Mouse (Mus musculus): Measurements from ENCODE around the gene Col6a2. TPM values are rescaled to one million over a fixed set of nuclear protein-coding genes. Genes with fewer than 3 reads are reported as not detected.

Col6a2 gene
- polyA plus RNA-seq, 1 experiment: 6.2 TPM

DNA sequence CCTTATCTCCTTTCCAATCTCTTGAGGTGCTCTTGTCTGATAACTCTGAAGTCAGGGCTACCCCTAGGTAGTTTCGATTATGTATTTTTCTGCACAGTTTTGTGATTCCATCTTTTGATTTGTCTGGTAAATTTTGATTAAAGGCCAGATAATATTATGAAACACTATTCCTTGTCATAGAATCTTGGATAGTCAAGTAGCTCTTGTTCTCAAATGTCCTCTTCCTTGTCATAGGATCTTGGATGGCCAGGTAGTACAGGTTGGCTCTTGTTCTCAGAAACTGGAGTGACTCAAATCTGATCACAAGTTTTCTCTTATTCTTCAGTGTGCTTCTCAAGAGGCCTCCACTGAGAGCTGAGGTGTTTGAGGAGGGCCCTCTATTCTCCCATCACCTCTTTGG, 7.2 kb upstream of the Col6a2 start:
- Histone ChIP-seq H3K27ac (ENCODE audit: control insufficient read depth, insufficient read depth, low read depth, low read length, poor library complexity) (no peak overlapping the region), H3K4me1 (ENCODE audit: control insufficient read depth, insufficient read depth, low read length) (no peaks in the 10 kb centered on the region), H3K4me3 (replicated peaks; ENCODE audit: control insufficient read depth, low read depth, low read length) (no peak overlapping the region)
- WGBS: 43% methylated on average over 1 of the region's 1 CpGs
- TF ChIP-seq POLR2A (IDR thresholded peaks at IDR 0.05; ENCODE audit: borderline replicate concordance, control insufficient read depth, low read depth, low read length) (no peak), CTCF (IDR thresholded peaks at IDR 0.05; ENCODE audit: control insufficient read depth, insufficient read depth, low read length) (no peak)

DNA sequence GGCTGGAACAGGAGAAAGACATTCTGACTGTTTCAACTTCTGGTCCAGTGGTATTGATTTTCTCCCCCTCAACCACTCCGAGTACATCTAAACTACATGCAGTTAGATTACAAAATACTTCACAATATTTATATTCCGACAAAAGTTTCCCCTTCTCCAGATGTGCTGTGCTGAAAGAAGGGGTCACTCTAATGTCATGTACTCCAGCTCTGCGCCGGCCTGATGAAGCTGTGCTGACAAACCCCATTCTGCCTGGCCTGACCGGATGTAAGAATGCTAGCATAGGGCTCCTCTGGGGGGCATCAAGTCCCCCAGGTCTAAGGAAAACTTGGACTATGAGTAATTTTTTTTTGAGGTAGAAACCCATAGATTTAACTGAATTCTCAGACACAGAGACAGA, 4.3 kb upstream of the Col6a2 start:
- H3K4me3 ChIP-seq (replicated peaks; ENCODE audit: control insufficient read depth, low read depth, low read length): no peak overlapping the region
- 82% methylated on average over 5 of the region's 5 CpGs for WGBS
- TF ChIP-seq CTCF (IDR thresholded peaks at IDR 0.05; ENCODE audit: control insufficient read depth, insufficient read depth, low read length) (no peak), POLR2A (IDR thresholded peaks at IDR 0.05; ENCODE audit: borderline replicate concordance, control insufficient read depth, low read depth, low read length) (no peak)
- no peak overlapping the region for H3K27ac ChIP-seq (ENCODE audit: control insufficient read depth, insufficient read depth, low read depth, low read length, poor library complexity)
- no peaks in the 10 kb centered on the region for H3K4me1 ChIP-seq (ENCODE audit: control insufficient read depth, insufficient read depth, low read length)

DNA sequence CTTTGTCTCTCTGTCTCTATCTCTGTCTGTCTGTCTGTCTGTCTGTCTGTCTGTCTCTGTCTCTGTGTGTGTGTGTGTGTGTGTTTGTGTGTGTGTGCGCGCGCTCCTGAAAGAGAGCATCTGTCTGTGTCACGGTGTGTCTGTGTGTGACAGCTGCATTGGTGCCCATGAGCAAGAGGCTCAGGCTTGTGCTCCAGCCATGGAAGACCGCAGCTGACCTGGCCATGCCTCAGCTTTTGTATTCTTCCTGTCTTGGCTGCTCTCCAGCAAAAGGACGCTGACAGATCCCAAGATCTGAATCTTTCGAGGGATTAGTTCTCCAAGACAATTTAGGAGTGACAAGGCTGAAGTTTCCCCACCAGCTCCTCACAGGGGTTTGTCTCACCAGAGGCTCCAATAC, 1.5 kb upstream of the Col6a2 start:
- Histone ChIP-seq H3K4me3 (replicated peaks; ENCODE audit: control insufficient read depth, low read depth, low read length) (no peak overlapping the region), H3K27ac (ENCODE audit: control insufficient read depth, insufficient read depth, low read depth, low read length, poor library complexity) (no peak overlapping the region), H3K4me1 (ENCODE audit: control insufficient read depth, insufficient read depth, low read length) (no peaks in the 10 kb centered on the region)
- 76% methylated on average over 7 of the region's 7 CpGs for WGBS
- no peak for TF ChIP-seq POLR2A (IDR thresholded peaks at IDR 0.05; ENCODE audit: borderline replicate concordance, control insufficient read depth, low read depth, low read length)
- TF ChIP-seq CTCF (IDR thresholded peaks at IDR 0.05; ENCODE audit: control insufficient read depth, insufficient read depth, low read length): no peak

DNA sequence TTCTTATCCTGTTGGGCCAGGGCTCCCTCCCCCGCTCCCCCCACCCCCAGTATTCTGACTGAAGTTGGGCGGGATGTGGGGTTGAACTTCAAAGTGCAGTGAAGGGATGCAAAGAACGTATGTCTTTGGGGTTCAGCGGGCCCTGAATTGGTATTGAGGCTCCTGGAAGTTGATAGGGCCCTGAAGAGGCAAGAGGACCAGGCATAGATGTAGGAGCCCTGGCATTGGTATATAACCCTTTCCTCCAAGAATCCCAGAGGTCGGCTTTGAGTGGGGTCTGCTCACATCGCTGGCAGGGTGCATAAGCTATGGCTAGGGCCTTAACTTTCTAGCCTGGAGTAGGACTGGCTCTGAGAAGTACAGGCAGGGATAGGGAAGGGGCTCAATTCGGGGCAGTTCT, 304 bp upstream of the Col6a2 start:
- H3K4me1 ChIP-seq (ENCODE audit: control insufficient read depth, insufficient read depth, low read length): no peaks in the 10 kb centered on the region
- 26% methylated on average over 7 of the region's 7 CpGs for WGBS
- no peak overlapping the region for H3K4me3 ChIP-seq (replicated peaks; ENCODE audit: control insufficient read depth, low read depth, low read length)
- H3K27ac ChIP-seq (ENCODE audit: control insufficient read depth, insufficient read depth, low read depth, low read length, poor library complexity): no peak overlapping the region
- TF ChIP-seq POLR2A (IDR thresholded peaks at IDR 0.05; ENCODE audit: borderline replicate concordance, control insufficient read depth, low read depth, low read length) (no peak), CTCF (IDR thresholded peaks at IDR 0.05; ENCODE audit: control insufficient read depth, insufficient read depth, low read length) (no peak)

DNA sequence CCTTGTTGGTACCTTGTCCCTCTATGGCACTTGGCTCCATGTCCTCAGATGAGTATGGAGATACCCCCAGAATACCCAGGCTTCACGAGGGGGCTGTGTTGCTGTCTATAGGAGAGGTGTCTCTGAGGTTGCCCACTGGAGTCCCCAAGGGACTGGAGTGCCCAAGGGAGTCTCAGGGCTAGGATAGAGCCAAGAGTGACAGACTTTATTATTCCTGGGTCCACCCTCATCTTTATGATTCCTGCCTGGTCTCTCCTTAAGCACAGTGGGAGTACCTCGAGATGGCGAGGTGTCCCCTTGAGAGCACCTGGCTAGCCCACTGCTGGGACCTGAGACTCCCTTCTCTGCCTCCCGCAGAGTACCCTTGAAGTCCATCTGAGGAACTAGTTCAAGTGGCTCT, 1.0 kb downstream of the Col6a2 start:
- H3K27ac ChIP-seq (ENCODE audit: control insufficient read depth, insufficient read depth, low read depth, low read length, poor library complexity): no peak overlapping the region
- TF ChIP-seq CTCF (IDR thresholded peaks at IDR 0.05; ENCODE audit: control insufficient read depth, insufficient read depth, low read length): no peak
- no peak for TF ChIP-seq POLR2A (IDR thresholded peaks at IDR 0.05; ENCODE audit: borderline replicate concordance, control insufficient read depth, low read depth, low read length)
- H3K4me3 ChIP-seq (replicated peaks; ENCODE audit: control insufficient read depth, low read depth, low read length): no peak overlapping the region
- no peaks in the 10 kb centered on the region for H3K4me1 ChIP-seq (ENCODE audit: control insufficient read depth, insufficient read depth, low read length)
- WGBS: 67% methylated on average over 4 of the region's 4 CpGs

DNA sequence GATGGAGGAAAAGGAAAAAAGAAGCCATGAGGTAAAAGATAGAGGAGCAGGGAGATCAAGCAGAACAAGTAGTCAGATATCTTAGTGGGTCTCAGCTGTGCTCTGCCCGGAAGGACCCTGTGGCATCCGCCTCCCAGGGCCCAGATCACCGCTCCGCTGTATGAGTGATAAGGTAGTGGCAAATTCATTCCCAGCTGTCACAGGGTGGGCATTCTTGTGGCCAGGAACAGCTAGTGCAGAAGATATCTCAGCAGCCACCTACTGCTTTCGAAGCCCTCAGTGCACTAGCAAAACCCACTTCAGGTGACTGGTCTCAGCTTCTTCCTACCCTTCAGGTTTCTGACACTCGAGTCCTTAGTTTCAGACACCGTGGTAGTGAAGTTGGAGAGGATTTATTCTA, 11.0 kb downstream of the Col6a2 start:
- 76% methylated on average over 7 of the region's 7 CpGs for WGBS
- Histone ChIP-seq H3K4me3 (replicated peaks; ENCODE audit: control insufficient read depth, low read depth, low read length) (no peak overlapping the region), H3K4me1 (ENCODE audit: control insufficient read depth, insufficient read depth, low read length) (no peaks in the 10 kb centered on the region), H3K27ac (ENCODE audit: control insufficient read depth, insufficient read depth, low read depth, low read length, poor library complexity) (no peak overlapping the region)
- TF ChIP-seq POLR2A (IDR thresholded peaks at IDR 0.05; ENCODE audit: borderline replicate concordance, control insufficient read depth, low read depth, low read length) (no peak), CTCF (IDR thresholded peaks at IDR 0.05; ENCODE audit: control insufficient read depth, insufficient read depth, low read length) (no peak)

DNA sequence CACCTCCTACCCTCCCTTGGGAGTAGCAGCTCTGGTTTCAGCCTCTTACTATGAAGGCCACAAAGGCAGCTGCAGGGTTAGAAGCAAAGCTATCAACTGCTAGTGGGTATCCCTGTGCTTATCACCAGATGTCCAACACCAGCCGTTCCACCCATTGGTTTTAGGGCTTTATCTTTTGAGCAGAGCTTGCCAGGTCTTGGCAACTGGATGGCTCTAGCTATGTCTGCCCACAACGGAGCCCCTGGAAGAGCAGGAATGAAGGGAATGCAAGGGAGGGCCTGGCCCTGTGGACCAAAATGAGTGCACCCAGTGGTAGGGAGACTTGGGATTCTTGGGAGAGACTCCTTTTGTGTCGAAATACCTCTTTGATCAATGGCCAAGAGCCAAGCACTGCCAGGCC, 20.7 kb downstream of the Col6a2 start:
- H3K4me3 ChIP-seq (replicated peaks; ENCODE audit: control insufficient read depth, low read depth, low read length): no peak overlapping the region
- H3K27ac ChIP-seq (ENCODE audit: control insufficient read depth, insufficient read depth, low read depth, low read length, poor library complexity): no peak overlapping the region
- no peaks in the 10 kb centered on the region for H3K4me1 ChIP-seq (ENCODE audit: control insufficient read depth, insufficient read depth, low read length)
- WGBS: 67% methylated on average over 3 of the region's 3 CpGs
- no peak for TF ChIP-seq CTCF (IDR thresholded peaks at IDR 0.05; ENCODE audit: control insufficient read depth, insufficient read depth, low read length)
- no peak for TF ChIP-seq POLR2A (IDR thresholded peaks at IDR 0.05; ENCODE audit: borderline replicate concordance, control insufficient read depth, low read depth, low read length)

DNA sequence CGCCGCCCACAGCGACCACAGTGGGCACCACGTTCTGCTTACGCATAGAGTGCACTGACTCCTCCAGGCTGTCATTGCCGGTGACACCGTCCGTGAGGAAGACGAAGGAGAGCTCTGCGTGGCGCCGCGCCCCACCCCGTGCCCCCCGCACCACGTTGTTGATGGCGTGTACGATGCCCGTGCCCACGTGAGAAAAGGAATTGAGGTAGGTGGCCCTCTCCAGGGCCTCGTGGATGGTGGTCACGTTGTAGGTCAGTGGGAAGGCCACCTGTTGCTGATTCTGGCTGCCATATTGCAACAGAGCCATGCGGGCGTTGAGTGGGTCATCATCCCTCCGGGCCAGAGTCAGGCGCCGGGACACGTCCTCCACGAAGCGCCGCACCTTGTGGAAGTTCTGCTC, 27.1 kb downstream of the Col6a2 start:
- WGBS: 87% methylated on average over 31 of the region's 31 CpGs
- no peak for TF ChIP-seq POLR2A (IDR thresholded peaks at IDR 0.05; ENCODE audit: borderline replicate concordance, control insufficient read depth, low read depth, low read length)
- no peak for TF ChIP-seq CTCF (IDR thresholded peaks at IDR 0.05; ENCODE audit: control insufficient read depth, insufficient read depth, low read length)
- Histone ChIP-seq H3K27ac (ENCODE audit: control insufficient read depth, insufficient read depth, low read depth, low read length, poor library complexity) (no peak overlapping the region), H3K4me3 (replicated peaks; ENCODE audit: control insufficient read depth, low read depth, low read length) (no peak overlapping the region), H3K4me1 (ENCODE audit: control insufficient read depth, insufficient read depth, low read length) (no peaks in the 10 kb centered on the region)

DNA sequence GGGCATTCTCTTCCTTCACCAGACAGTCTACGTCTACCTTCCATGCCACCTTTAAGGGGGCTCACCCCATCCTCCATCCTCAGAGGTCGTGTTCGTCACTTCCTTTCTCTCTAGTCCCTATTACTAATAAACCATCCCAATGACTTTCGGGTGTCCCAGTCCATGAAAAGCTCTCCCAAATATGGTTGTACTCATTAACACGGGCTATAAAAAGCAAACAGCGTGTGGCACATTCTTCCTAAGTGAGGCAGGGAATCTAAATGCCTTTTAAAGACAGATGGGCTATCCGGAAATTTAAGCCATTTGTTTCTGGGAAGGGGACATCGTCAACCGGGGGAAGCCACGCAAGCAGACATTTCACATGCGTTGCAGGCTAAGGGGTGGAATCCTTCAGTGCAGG, 33.2 kb downstream of the Col6a2 start:
- Histone ChIP-seq H3K27ac (ENCODE audit: control insufficient read depth, insufficient read depth, low read depth, low read length, poor library complexity) (no peak overlapping the region), H3K4me1 (ENCODE audit: control insufficient read depth, insufficient read depth, low read length) (no peaks in the 10 kb centered on the region), H3K4me3 (replicated peaks; ENCODE audit: control insufficient read depth, low read depth, low read length) (no peak overlapping the region)
- 86% methylated on average over 11 of the region's 11 CpGs for WGBS
- TF ChIP-seq POLR2A (IDR thresholded peaks at IDR 0.05; ENCODE audit: borderline replicate concordance, control insufficient read depth, low read depth, low read length) (no peak), CTCF (IDR thresholded peaks at IDR 0.05; ENCODE audit: control insufficient read depth, insufficient read depth, low read length) (no peak)

Measured in bone marrow, adult 2 months (tissue).